29 mouse cellular contexts compared by ENCODE assay signal in genomic region chr7:99851618-99852017, GRCm38 (mm10). TPM values are rescaled to one million over a fixed set of nuclear protein-coding genes. Genes with fewer than 3 reads are reported as not detected.
DNase-seq lines count a peak whose midpoint lies in the region; ATAC-seq and TF ChIP-seq lines count a peak whose summit lies in the region.
"Had no signal": no experiment of that assay in that cellular context is flagged by ENCODE, and none has a peak within 500 bp of the region (broad histone marks: within the 10 kb centered on the region; RNA-seq: fewer than 3 reads in every experiment).

No protein-coding gene starts in this region.

- H3K4me1 ChIP-seq in heart, embryonic 12.5 days (replicated peaks): peaks cover 20% of the 10 kb centered on the region
- H3K4me1 ChIP-seq in heart, embryonic 10.5 days: peaks cover 12% of the 10 kb centered on the region
- H3K4me1 ChIP-seq in CH12.LX (ENCODE audit: control insufficient read depth in 1 of 2, insufficient read depth in 2 of 2): peaks cover 20 to 65% of the 10 kb centered on the region in 2 experiments

- no peak for TF ChIP-seq RAD21 in CH12.LX (IDR thresholded peaks at IDR 0.05; ENCODE audit: low read depth, low read length)

- H3K9ac ChIP-seq in heart, embryonic 12.5 days: no peak overlapping the region
- H3K9ac ChIP-seq in CH12.LX (ENCODE audit: insufficient read depth, low read depth): peak overlapping the region; percentile 3; the same call in 1 of the 2 replicates
- H3K9ac ChIP-seq: embryonic facial prominence, embryonic 12.5 days; embryonic facial prominence, embryonic 15.5 days; forebrain, postnatal 0 days; heart, embryonic 15.5 days had no signal

- dilution Hi-C loops in CH12.LX (cut with MboI; ENCODE audit: extremely low pct_ligation_motif_present, extremely low pct_unique_long_range_greater_than_20kb, low sequenced_read_pairs): no loop called here

- H3K27me3 ChIP-seq in heart, embryonic 12.5 days (replicated peaks): no peaks in the 10 kb centered on the region
- H3K27me3 ChIP-seq in heart, embryonic 10.5 days (ENCODE audit: insufficient read depth, poor library complexity, severe bottlenecking): no peaks in the 10 kb centered on the region
- no peaks in the 10 kb centered on the region for H3K27me3 ChIP-seq in CH12.LX (replicated peaks)
- H3K27me3 ChIP-seq: embryonic facial prominence, embryonic 12.5 days; embryonic facial prominence, embryonic 15.5 days; heart, embryonic 15.5 days; Patski had no signal

- TF ChIP-seq EP300 in CH12.LX (IDR thresholded peaks at IDR 0.05; ENCODE audit: low read length): no peak; the same call in 1 of the 2 replicates

- peaks cover 80% of the 10 kb centered on the region for H3K79me2 ChIP-seq in CH12.LX (replicated peaks; ENCODE audit: control insufficient read depth, extremely low read depth, insufficient read depth, poor library complexity, severe bottlenecking)

- no peaks in the 10 kb centered on the region for H3K9me3 ChIP-seq in heart, embryonic 12.5 days (replicated peaks)
- H3K9me3 ChIP-seq in heart, embryonic 10.5 days: no peaks in the 10 kb centered on the region
- no peaks in the 10 kb centered on the region for H3K9me3 ChIP-seq in CH12.LX (replicated peaks; ENCODE audit: low read length)
- H3K9me3 ChIP-seq: embryonic facial prominence, embryonic 12.5 days; embryonic facial prominence, embryonic 15.5 days; heart, embryonic 15.5 days had no signal

- H3K27ac ChIP-seq in heart, embryonic 12.5 days (ENCODE audit: poor library complexity, severe bottlenecking): peak overlapping the region; percentile 8; the same call in 1 of the 2 replicates
- H3K27ac ChIP-seq in heart, embryonic 10.5 days: no peak overlapping the region
- peak overlapping the region; percentile 73 for H3K27ac ChIP-seq in CH12.LX (ENCODE audit: insufficient read depth, low read depth)
- H3K27ac ChIP-seq: embryonic facial prominence, embryonic 12.5 days; embryonic facial prominence, embryonic 15.5 days; heart, adult 2 months; heart, embryonic 15.5 days; hindbrain, postnatal 0 days had no signal

- no peak overlapping the region for H3K4me2 ChIP-seq in heart, embryonic 12.5 days
- H3K4me2 ChIP-seq in CH12.LX (ENCODE audit: insufficient read depth, low read depth, poor library complexity, severe bottlenecking): peak overlapping the region; percentile 80
- H3K4me2 ChIP-seq: embryonic facial prominence, embryonic 12.5 days; embryonic facial prominence, embryonic 15.5 days; heart, embryonic 11.5 days; heart, embryonic 15.5 days; hindbrain, embryonic 14.5 days had no signal

- peaks cover 45% of the 10 kb centered on the region for H3K36me3 ChIP-seq in heart, embryonic 12.5 days
- H3K36me3 ChIP-seq in heart, embryonic 10.5 days: peaks cover 53% of the 10 kb centered on the region
- H3K36me3 ChIP-seq in CH12.LX (replicated peaks in 1 of 2; ENCODE audit: control insufficient read depth in 1 of 2, insufficient read depth in 1 of 2, low read length in 1 of 2): peaks cover 36 to 67% of the 10 kb centered on the region in 2 experiments

- TF ChIP-seq CTCF in CH12.LX (conservative IDR thresholded peaks at IDR 0.05 in 1 of 2, IDR thresholded peaks at IDR 0.05 in 1 of 2; ENCODE audit: low read depth in 2 of 2, low read length in 2 of 2): no peak

- 79% methylated on average over 6 of the region's 6 CpGs for WGBS in heart, embryonic 12.5 days
- 83% methylated on average over 6 of the region's 6 CpGs for WGBS in heart, embryonic 10.5 days

- in situ Hi-C loops in CH12.LX (cut with MboI; ENCODE audit: low pct_ligation_motif_present, low pct_unique_long_range_greater_than_20kb, low sequenced_read_pairs): no loop called here

- no peak for ATAC-seq in heart, embryonic 12.5 days (ENCODE audit: insufficient number of reproducible peaks, low FRiP score)
- ATAC-seq: CD4-positive, CD25-positive, alpha-beta regulatory T cell, adult 4 months; forebrain, embryonic 14.5 days; forebrain, postnatal 0 days; hindbrain, postnatal 0 days; inflammation-experienced regulatory T-cells, adult 6 months; intestine, embryonic 16.5 days; Patski had no signal

- no peak; the same call in 1 of the 2 replicates for TF ChIP-seq POLR2A in CH12.LX (IDR thresholded peaks at IDR 0.05; ENCODE audit: low read depth, low read length)

- peak; percentile 9 for DNase-seq in gastrocnemius, adult 18-20 months (ENCODE audit: low spot score)
- no peak for DNase-seq in gastrocnemius, postnatal 25 days
- no peak for DNase-seq in heart, embryonic 10.5 days (ENCODE audit: low spot score)
- no peak for DNase-seq in CH12.LX (ENCODE audit: extremely low read depth)
- DNase-seq in right cerebral cortex, postnatal 14 days: no peak
- DNase-seq: adrenal gland, postnatal 14 days; cerebellum, adult 11 months; cerebellum, adult 2 months; cerebellum, adult 9-11 months; cerebellum, postnatal 25 days; forebrain, postnatal 0 days; gastrocnemius, postnatal 14 days; heart, adult 2 months; heart, postnatal 10 days; heart, postnatal 4 days; kidney, adult 18-20 months had no signal

- H3K4me3 ChIP-seq in heart, embryonic 12.5 days: no peak overlapping the region
- no peak overlapping the region for H3K4me3 ChIP-seq in heart, embryonic 10.5 days
- no peak overlapping the region for H3K4me3 ChIP-seq in CH12.LX (replicated peaks in 1 of 3; ENCODE audit: low read depth in 2 of 3, low read length in 2 of 3, poor library complexity in 1 of 3)
- H3K4me3 ChIP-seq: embryonic facial prominence, embryonic 12.5 days; embryonic facial prominence, embryonic 15.5 days; heart, adult 2 months; heart, embryonic 15.5 days had no signal

TF ChIP-seq in CH12.LX, 34 proteins besides CTCF, POLR2A, EP300 and RAD21:
- TF ChIP-seq KAT2A (IDR thresholded peaks at IDR 0.05; ENCODE audit: insufficient replicate concordance, low read length) (no peak), POLR2AphosphoS2 (IDR thresholded peaks at IDR 0.05; ENCODE audit: low read depth, low read length) (0 out of 2 replicates have a peak, but pooled peaks have one; percentile 34), MYC (IDR thresholded peaks at IDR 0.05; ENCODE audit: low read depth, low read length) (peak; percentile 58; the same call in 1 of the 2 replicates), USF1 (IDR thresholded peaks at IDR 0.05; ENCODE audit: low read depth, low read length) (no peak), BHLHE40 (IDR thresholded peaks at IDR 0.05; ENCODE audit: low read depth, low read length) (0 out of 2 replicates have a peak, but pooled peaks have one; percentile 3), MAX (IDR thresholded peaks at IDR 0.05; ENCODE audit: low read length) (0 out of 2 replicates have a peak, but pooled peaks have one; percentile 41)
TF ChIP-seq in CH12.LX: peak in this region for 4.

RNA-seq across cellular contexts. Expression of gene Xrra1, which starts 7.3 kb away (rescaled TPM):
- total RNA-seq in gastrocnemius, adult 18-20 months (2021): 1 to 10 TPM in 1 of 2 experiments, under 1 TPM in 1; 0.66 to 1.2 TPM
- under 1 TPM in 1 of 2 experiments, not detected in 1; 0.49 TPM for total RNA-seq in gastrocnemius, postnatal 25 days (2021)
- polyA plus RNA-seq in heart, embryonic 12.5 days (2016; fragmentation: Nextera tagmentation; extraction: Ambion mirVana): 0.26 and 0.37 TPM in 2 replicates
- 0.24 and 0.31 TPM in 2 replicates for polyA plus RNA-seq in heart, embryonic 10.5 days (2016; fragmentation: Nextera tagmentation; extraction: Ambion mirVana)
- 0.25 and 0.59 TPM in 2 replicates for total RNA-seq in CH12.LX (2012; rRNA removed)
- total RNA-seq in CH12.LX (2014; rRNA removed): 0.17 and 0.39 TPM in 2 replicates
- 0.49 and 0.65 TPM in 2 replicates for polyA plus RNA-seq in CH12.LX (2012; ENCODE audit: insufficient read length, low read depth)
- total RNA-seq: common myeloid progenitor, adult 5-6 weeks had no signal
- polyA plus RNA-seq: inflammation-experienced regulatory T-cells, adult 6 months had no signal

RNA-seq across cellular contexts. Expression of gene Spcs2, which starts 11.6 kb away (rescaled TPM):
- total RNA-seq in gastrocnemius, adult 18-20 months (2021): 10 to 100 TPM; 78.8 to 79.8 TPM
- total RNA-seq in gastrocnemius, postnatal 25 days (2021): 10 to 100 TPM; 65.9 to 71.4 TPM
- 218 and 220 TPM in 2 replicates for polyA plus RNA-seq in heart, embryonic 12.5 days (2016; fragmentation: Nextera tagmentation; extraction: Ambion mirVana)
- polyA plus RNA-seq in heart, embryonic 10.5 days (2016; fragmentation: Nextera tagmentation; extraction: Ambion mirVana): 241 and 302 TPM in 2 replicates
- 203 and 247 TPM in 2 replicates for total RNA-seq in CH12.LX (2012; rRNA removed)
- total RNA-seq in CH12.LX (2014; rRNA removed): 268 and 272 TPM in 2 replicates
- polyA plus RNA-seq in CH12.LX (2012; ENCODE audit: insufficient read length, low read depth): 232 and 242 TPM in 2 replicates

RNA-seq across cellular contexts. Expression of gene Neu3, which starts 23.4 kb away (rescaled TPM):
- 1 to 10 TPM; 2.5 to 3.0 TPM for total RNA-seq in gastrocnemius, adult 18-20 months (2021)
- total RNA-seq in gastrocnemius, postnatal 25 days (2021): 1 to 10 TPM; 2.4 to 2.8 TPM
- 2.6 and 3.4 TPM in 2 replicates for polyA plus RNA-seq in heart, embryonic 12.5 days (2016; fragmentation: Nextera tagmentation; extraction: Ambion mirVana)
- 3.1 and 3.3 TPM in 2 replicates for polyA plus RNA-seq in heart, embryonic 10.5 days (2016; fragmentation: Nextera tagmentation; extraction: Ambion mirVana)
- total RNA-seq in CH12.LX (2012; rRNA removed): 8.5 and 9.1 TPM in 2 replicates
- 8.9 and 11.0 TPM in 2 replicates for total RNA-seq in CH12.LX (2014; rRNA removed)
- 11.2 and 11.5 TPM in 2 replicates for polyA plus RNA-seq in CH12.LX (2012; ENCODE audit: insufficient read length, low read depth)
